Mouse (Mus musculus) heart, adult 2 months (tissue): ENCODE data around the gene Colq.

Experiments
- CTCF ChIP-seq: fragments of 200-600 bp; IDR thresholded peaks from 2 replicates; pipeline ENCODE4 v1.8.1; 2022; ENCODE audit warnings: antibody characterized with exemption, mild to moderate bottlenecking, moderate library complexity
- EP300 ChIP-seq: fragments of 200-500 bp; IDR thresholded peaks from 2 replicates; pipeline ENCODE4 v1.6.1; 2011; ENCODE audit warnings: low read depth, low read length, control low read depth; ENCODE audit not compliant: insufficient read depth
- POLR2A ChIP-seq: fragments of 200-500 bp; IDR thresholded peaks from 2 replicates; pipeline ENCODE4 v1.6.1; 2011; ENCODE audit warnings: mild to moderate bottlenecking, low read depth, low read length, control low read depth; ENCODE audit not compliant: insufficient read depth

DNA sequence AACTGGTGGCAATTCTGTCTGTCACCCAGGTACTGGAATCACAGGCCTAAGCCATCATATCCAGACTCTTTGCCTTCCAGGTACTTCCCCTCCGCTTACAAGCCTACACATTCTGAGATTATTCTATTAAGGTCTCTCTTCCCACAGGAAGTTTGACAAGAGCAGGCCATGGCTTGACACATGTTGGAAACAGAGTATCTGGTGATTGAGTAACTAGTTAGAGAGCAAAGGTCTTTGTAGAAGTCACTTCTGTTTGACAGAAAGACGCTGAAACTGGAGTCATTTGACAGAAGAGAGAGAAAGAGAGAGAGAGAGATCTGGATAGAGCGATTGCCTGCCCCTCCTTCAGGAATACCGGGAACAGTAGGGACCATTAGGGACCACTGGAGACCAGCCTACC, 60.3 kb downstream of the Colq start:
- TF ChIP-seq CTCF = no peak
- no peak for TF ChIP-seq POLR2A
- no peak for TF ChIP-seq EP300
